Mouse (Mus musculus) liver, adult 2 months (tissue): Measurements from ENCODE around the gene Catip. TPM values are rescaled to one million over a fixed set of nuclear protein-coding genes. Genes with fewer than 3 reads are reported as not detected.

Source experiments
- DNase-seq: peaks from one replicate; pipeline ENCODE4 v3.0.0-alpha.2; 2011; ENCODE audit warnings: low read depth, low spot score; ENCODE audit errors: extremely low read depth
- H3K27ac ChIP-seq: fragments of 200-500 bp; replicated peaks from 2 replicates; pipeline ENCODE4 v1.5.1; 2012; ENCODE audit warnings: low read depth, mild to moderate bottlenecking, control low read depth, inconsistent platforms, low read length; ENCODE audit not compliant: insufficient read depth
- H3K27me3 ChIP-seq: fragments of 200-500 bp; 2 replicates; pipeline ENCODE4 v1.6.1; 2012; ENCODE audit warnings: mild to moderate bottlenecking, moderate library complexity, low read length, inconsistent platforms; ENCODE audit not compliant: control insufficient read depth, insufficient read depth
- H3K36me3 ChIP-seq: fragments of 200-500 bp; 2 replicates; pipeline ENCODE4 v1.6.1; 2012; ENCODE audit warnings: low read length, inconsistent platforms; ENCODE audit not compliant: control insufficient read depth, insufficient read depth
- H3K4me1 ChIP-seq: fragments of 200-500 bp; 2 replicates; pipeline ENCODE4 v1.6.1; 2011; ENCODE audit warnings: low read length; ENCODE audit not compliant: control insufficient read depth, insufficient read depth
- H3K4me3 ChIP-seq: fragments of 200-500 bp; 2 replicates; pipeline ENCODE4 v1.5.1; 2011; ENCODE audit warnings: low read depth, mild to moderate bottlenecking, control low read depth, low read length, moderate library complexity; ENCODE audit not compliant: insufficient read depth
- H3K79me2 ChIP-seq: fragments of 200-500 bp; 2 replicates; pipeline ENCODE4 v1.6.1; 2012; ENCODE audit warnings: inconsistent platforms, mild to moderate bottlenecking, low read length, moderate library complexity; ENCODE audit not compliant: control insufficient read depth, insufficient read depth
- H3K9ac ChIP-seq: fragments of 200-500 bp; 2 replicates; pipeline ENCODE4 v1.6.1; 2012; ENCODE audit warnings: low read depth, mild to moderate bottlenecking, control low read depth, inconsistent platforms, low read length
- CTCF ChIP-seq: fragments of 200-500 bp; IDR thresholded peaks from 2 replicates; pipeline ENCODE4 v1.5.1; 2011; ENCODE audit warnings: low read depth, low read length, control low read depth
- POLR2A ChIP-seq: fragments of 200-500 bp; IDR thresholded peaks from 2 replicates; pipeline ENCODE4 v1.6.1; 2011; ENCODE audit warnings: low read length, control low read depth; ENCODE audit not compliant: insufficient read depth; ENCODE audit errors: extremely low read depth
- WGBS: fragments of 180-500 bp; shearing (Covaris S2); methylation state at CpG from one replicate; pipeline ENCODE4 v1.1.7; 2018; 5-methylcytosine and 5-hydroxymethylcytosine counted together
- polyA plus RNA-seq: library from polyadenylated mRNA; depleted of rRNA; stranded (reverse); fragments of >200 nt; gene quantifications from 2 replicates; pipeline ENCODE4 v1.2.3, GENCODE M21; 2012
- total RNA-seq: library from RNA; depleted of rRNA; stranded (reverse); fragments of >200 nt; gene quantifications from 2 replicates; pipeline ENCODE4 v1.2.3, GENCODE M21; 2014

Gene Catip
- total and polyA plus RNA-seq, 2 experiments, result 0.09 TPM

DNA sequence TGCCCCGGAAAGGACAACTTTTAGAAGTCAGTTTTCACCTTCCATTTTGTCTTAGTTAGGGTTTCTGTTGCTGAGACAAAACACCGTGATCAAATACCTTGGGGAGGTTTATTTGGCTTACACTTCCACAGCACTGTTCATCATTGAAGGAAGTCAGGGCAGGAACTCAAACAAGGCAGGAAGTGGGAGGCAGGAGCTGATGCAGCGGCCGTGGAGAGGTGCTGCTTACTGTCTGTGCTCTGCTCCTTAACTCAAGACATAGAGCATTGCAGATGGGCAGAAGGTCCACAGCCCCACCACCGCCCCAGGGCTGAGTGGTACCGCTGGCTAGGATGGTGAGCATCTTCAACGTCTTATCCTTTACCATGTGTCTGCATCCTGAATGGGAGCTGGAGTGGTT lies 20.0 kb upstream of the Catip start:
- peaks cover 49% of the 10 kb centered on the region for H3K4me1 ChIP-seq
- no peak for TF ChIP-seq POLR2A
- no peak for TF ChIP-seq CTCF
- WGBS, result 86% methylated on average over 7 of the region's 7 CpGs
- no peak overlapping the region for H3K4me3 ChIP-seq
- no peaks in the 10 kb centered on the region for H3K27me3 ChIP-seq
- H3K36me3 ChIP-seq, result no peaks in the 10 kb centered on the region
- DNase-seq, result no peak
- H3K9ac ChIP-seq, result no peak overlapping the region
- peaks cover 19% of the 10 kb centered on the region; the same call in 1 of the 2 replicates for H3K79me2 ChIP-seq
- no peak overlapping the region for H3K27ac ChIP-seq

DNA sequence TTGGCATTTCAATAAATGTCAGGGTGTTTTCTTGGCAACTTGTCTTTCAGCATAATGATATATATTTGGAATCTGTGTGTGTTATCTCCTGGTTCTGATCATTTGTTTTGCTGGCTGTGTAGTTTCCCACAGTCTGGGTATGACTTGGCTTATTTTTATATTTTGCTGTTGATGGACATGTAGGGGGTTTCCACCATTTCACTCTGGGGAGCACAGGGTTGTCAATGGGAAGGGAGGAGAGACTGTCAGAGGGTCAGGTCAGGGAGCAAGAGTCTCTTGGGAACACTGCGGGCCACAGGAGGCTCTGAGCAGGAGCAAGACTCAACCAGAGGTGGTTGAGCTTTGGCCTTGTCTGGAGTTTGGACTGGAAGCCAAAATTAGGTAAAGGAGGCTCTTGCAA lies 19.6 kb upstream of the Catip start:
- no peak overlapping the region for H3K4me3 ChIP-seq
- peaks cover 15% of the 10 kb centered on the region; the same call in 1 of the 2 replicates for H3K79me2 ChIP-seq
- H3K9ac ChIP-seq, result no peak overlapping the region
- no peaks in the 10 kb centered on the region for H3K27me3 ChIP-seq
- H3K4me1 ChIP-seq, result peaks cover 45% of the 10 kb centered on the region
- no peak for TF ChIP-seq CTCF
- TF ChIP-seq POLR2A, result no peak
- peak; percentile 33 for DNase-seq
- 37% methylated on average over 1 of the region's 1 CpGs for WGBS
- no peak overlapping the region for H3K27ac ChIP-seq
- no peaks in the 10 kb centered on the region for H3K36me3 ChIP-seq

DNA sequence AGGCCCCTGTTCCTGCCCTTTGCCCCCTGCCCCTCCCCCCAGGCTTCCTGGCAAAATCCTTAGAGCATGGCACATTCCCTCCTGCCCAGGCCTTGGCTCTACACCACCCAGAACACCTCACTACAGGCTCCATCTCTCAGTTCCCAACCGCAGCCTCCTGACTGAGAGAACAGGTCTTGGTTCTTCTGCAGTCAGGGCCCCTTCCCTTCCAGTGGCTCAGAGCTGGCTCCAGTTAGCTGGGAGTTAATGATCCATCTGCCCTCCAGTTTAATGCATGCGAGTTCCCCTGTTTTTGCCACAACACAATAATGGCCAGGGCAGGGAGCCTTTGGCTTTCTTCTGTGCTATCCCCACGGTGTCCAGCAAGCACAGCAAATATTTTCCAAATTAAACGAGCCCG lies 18.7 kb upstream of the Catip start:
- peak overlapping the region; percentile 50 for H3K27ac ChIP-seq
- TF ChIP-seq CTCF (no peak), POLR2A (no peak)

DNA sequence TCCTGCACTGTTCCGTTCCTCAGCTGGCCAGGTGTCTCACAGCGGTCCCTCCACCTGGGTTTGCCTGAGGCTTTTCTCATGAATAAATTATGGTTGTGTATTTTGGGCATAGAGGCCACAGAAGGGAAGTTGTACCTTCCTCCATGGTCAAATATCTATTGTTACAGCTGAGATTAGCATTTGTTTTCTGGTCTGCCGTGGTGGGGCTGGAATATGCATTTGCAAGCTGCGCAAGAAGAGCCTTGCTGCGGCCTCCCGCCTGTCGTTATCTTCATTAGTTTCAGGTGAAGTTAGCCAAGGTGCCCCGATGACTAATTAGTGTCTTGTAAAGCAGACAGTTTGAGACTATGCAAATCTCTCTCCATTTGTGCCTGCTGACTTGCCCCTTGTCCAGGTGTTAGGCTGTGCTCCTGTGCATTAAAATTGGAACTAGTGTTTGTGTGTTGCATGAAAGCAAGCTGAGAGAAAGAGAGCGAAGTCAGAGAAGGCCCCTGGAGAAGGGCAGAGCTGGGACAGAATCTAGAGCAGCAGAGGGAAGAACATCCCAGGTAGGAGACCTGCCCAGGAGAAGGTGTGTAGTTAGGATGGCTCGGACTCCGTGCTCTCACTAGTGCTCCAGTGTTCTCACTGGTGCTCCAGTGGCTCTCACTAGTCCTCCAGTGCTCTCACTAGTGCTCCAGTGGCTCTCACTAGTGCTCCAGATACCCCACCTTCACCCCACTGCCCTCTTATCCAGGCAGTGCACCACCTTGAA lies 17.6 kb upstream of the Catip start:
- Histone ChIP-seq H3K27ac (no peak overlapping the region), H3K79me2 (peaks cover 11% of the 10 kb centered on the region; the same call in 1 of the 2 replicates), H3K4me3 (no peak overlapping the region), H3K36me3 (no peaks in the 10 kb centered on the region), H3K9ac (no peak overlapping the region), H3K27me3 (no peaks in the 10 kb centered on the region), H3K4me1 (peaks cover 29% of the 10 kb centered on the region)
- 93% methylated on average over 11 of the region's 11 CpGs for WGBS
- DNase-seq, result no peak
- TF ChIP-seq CTCF, result no peak

More for the DNA sequence above, 18.7 kb upstream of the Catip start:
- Histone ChIP-seq H3K79me2 (peaks cover 11% of the 10 kb centered on the region; the same call in 1 of the 2 replicates), H3K9ac (no peak overlapping the region), H3K4me1 (peaks cover 38% of the 10 kb centered on the region), H3K27me3 (no peaks in the 10 kb centered on the region), H3K4me3 (no peak overlapping the region), H3K36me3 (no peaks in the 10 kb centered on the region)
- 19% methylated on average over 5 of the region's 5 CpGs for WGBS
- DNase-seq, result peak; percentile 52

DNA sequence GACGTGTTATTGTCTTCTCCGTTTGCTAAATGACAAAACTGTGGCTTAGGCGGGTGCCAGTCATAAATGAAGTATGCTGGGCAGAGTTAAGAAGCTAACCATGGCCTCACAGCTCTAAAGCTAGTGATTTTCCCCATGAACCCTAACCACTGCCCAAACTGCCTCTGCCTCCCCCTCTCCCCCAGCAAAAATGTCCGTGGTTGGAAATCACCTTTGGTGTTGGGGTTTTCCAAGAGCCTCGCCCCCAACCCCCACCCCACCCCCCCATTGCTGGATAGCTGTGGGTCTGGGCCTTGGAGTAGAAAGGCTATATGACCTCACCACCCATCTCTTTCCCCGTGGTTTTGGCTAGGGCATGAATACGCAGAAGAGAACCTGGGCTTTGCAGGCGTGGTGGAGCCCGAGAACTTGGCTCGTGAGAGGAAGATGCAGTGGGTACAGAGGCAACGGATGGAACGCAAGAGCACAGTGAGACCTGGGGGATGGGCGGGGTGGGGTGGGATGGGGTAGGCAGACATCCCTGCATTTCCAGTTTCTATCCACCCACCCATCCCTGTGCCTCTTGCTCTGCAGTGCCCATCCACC lies 10.6 kb upstream of the Catip start:
- WGBS, result 94% methylated on average over 13 of the region's 13 CpGs
- no peak overlapping the region for H3K9ac ChIP-seq
- peaks cover 1% of the 10 kb centered on the region; the same call in 1 of the 2 replicates for H3K4me1 ChIP-seq
- no peak for DNase-seq
- H3K4me3 ChIP-seq, result no peak overlapping the region
- H3K27me3 ChIP-seq, result no peaks in the 10 kb centered on the region
- no peaks in the 10 kb centered on the region for H3K79me2 ChIP-seq
- H3K36me3 ChIP-seq, result peaks cover 2% of the 10 kb centered on the region; the same call in 1 of the 2 replicates
- H3K27ac ChIP-seq, result no peak overlapping the region
- TF ChIP-seq CTCF, result no peak
- no peak for TF ChIP-seq POLR2A
